Mouse (Mus musculus): Measurements from ENCODE around the gene Csnk1g1. TPM values are rescaled to one million over a fixed set of nuclear protein-coding genes. Genes with fewer than 3 reads are reported as not detected.

Csnk1g1 gene
- total RNA-seq, 2 experiments from 2014 or later, result 5.9 to 7.0 TPM

Other genes starting within 250 kb of the Csnk1g1 start
- 100 to 1,000 TPM; 217 to 221 TPM for gene Oaz2, start 240.9 kb upstream of the Csnk1g1 start, total RNA-seq (2021)
- gene Zfp609, start 81.4 kb upstream of the Csnk1g1 start, total RNA-seq (2021), result 10 to 100 TPM; 16.3 to 17.8 TPM
- gene Pclaf, start 18.7 kb upstream of the Csnk1g1 start, total RNA-seq (2021), result under 1 TPM; 0.44 to 0.79 TPM
- gene Trip4, start 130 bp upstream of the Csnk1g1 start, total RNA-seq (2021), result 10 to 100 TPM; 10.9 to 14.8 TPM
- gene Ppib, start 151.3 kb downstream of the Csnk1g1 start, total RNA-seq (2021), result 10 to 100 TPM; 43.8 to 49.4 TPM
- under 1 TPM; 0.13 to 0.15 TPM for gene Snx22, start 160.8 kb downstream of the Csnk1g1 start, total RNA-seq (2021)
- 10 to 100 TPM; 12.6 to 12.7 TPM for gene Snx1, start 217.7 kb downstream of the Csnk1g1 start, total RNA-seq (2021)
- 10 to 100 TPM; 39.9 to 43.3 TPM for gene Ciao2a, start 217.7 kb downstream of the Csnk1g1 start, total RNA-seq (2021)
- 10 to 100 TPM; 21.6 to 24.0 TPM for gene Dapk2, start 249.3 kb downstream of the Csnk1g1 start, total RNA-seq (2021)